Mouse (Mus musculus) heart, postnatal 10 days (tissue): Measurements from ENCODE around the gene Prickle2. TPM values are rescaled to one million over a fixed set of nuclear protein-coding genes. Genes with fewer than 3 reads are reported as not detected.
A peak's percentile ranks its signal among the peaks of the same experiment; 100 is the strongest.

ENCODE experiments used
- DNase-seq, 2 experiments: peaks; one replicate each; pipeline ENCODE4 v3.0.0; 2021
- intact Hi-C: fragments of 180-260 bp; cut with DNase I; formaldehyde crosslinking; loops from one replicate; pipeline ENCODE4 v1.15.1; 2025
- total RNA-seq, 2 experiments: library from RNA; stranded (reverse); gene quantifications; 2 replicates each; pipeline ENCODE4 v1.2.3; 2021

The Prickle2 gene
- total RNA-seq, 2 experiments from 2014 or later, result 8.1 to 12.1 TPM

GRCm38 (mm10) chr6:92467343-92467742 is 238.6 kb downstream of the Prickle2 start:
- no peak for DNase-seq

GRCm38 (mm10) chr6:92465666-92466065 is 240.3 kb downstream of the Prickle2 start:
- DNase-seq, result peak; percentile 24
- intact Hi-C loops, result no loop called here

More at GRCm38 (mm10) chr6:92467343-92467742, 238.6 kb downstream of the Prickle2 start:
- intact Hi-C loops, result no loop called here

- intact Hi-C loops, result no loop called here
Observed at GRCm38 (mm10) chr6:92464781-92465337, 241.1 kb downstream of the Prickle2 start.

GRCm38 (mm10) chr6:92463768-92464167 is 242.2 kb downstream of the Prickle2 start:
- intact Hi-C loops, result no loop called here
- DNase-seq, result peak in 1 of 2 experiments; percentile 19

More at GRCm38 (mm10) chr6:92464781-92465337, 241.1 kb downstream of the Prickle2 start:
- DNase-seq, result peak; percentile 46 to 47

- intact Hi-C loops, result no loop called here
- DNase-seq, result no peak
Observed at GRCm38 (mm10) chr6:92460750-92461149, 245.2 kb downstream of the Prickle2 start.

GRCm38 (mm10) chr6:92458026-92458425 is 247.9 kb downstream of the Prickle2 start:
- intact Hi-C loops, result no loop called here
- DNase-seq, result no peak

- DNase-seq, result no peak
- intact Hi-C loops, result no loop called here
Observed at GRCm38 (mm10) chr6:92451421-92451820, 254.5 kb downstream of the Prickle2 start.

- DNase-seq, result no peak
- intact Hi-C loops, result no loop called here
Observed at GRCm38 (mm10) chr6:92449956-92450355, 256.0 kb downstream of the Prickle2 start.

- DNase-seq, result peak; percentile 77 to 82
- intact Hi-C loops, result no loop called here
Observed at GRCm38 (mm10) chr6:92446662-92447061, 259.3 kb downstream of the Prickle2 start.

GRCm38 (mm10) chr6:92441205-92441604 is 264.8 kb downstream of the Prickle2 start:
- DNase-seq, result peak in 1 of 2 experiments; percentile 32
- intact Hi-C loops, result loop anchor here (2.0 kb wide), 1 partner anchor 154 kb away; no protein-coding TSS in a partner anchor

GRCm38 (mm10) chr6:92440251-92440650 is 265.7 kb downstream of the Prickle2 start:
- DNase-seq, result no peak
- intact Hi-C loops, result loop anchor here (2.0 kb wide), 1 partner anchor 153 kb away; no protein-coding TSS in a partner anchor

GRCm38 (mm10) chr6:92432146-92432545 is 273.8 kb downstream of the Prickle2 start:
- intact Hi-C loops, result no loop called here
- DNase-seq, result no peak

GRCm38 (mm10) chr6:92427406-92428171 is 278.4 kb downstream of the Prickle2 start:
- intact Hi-C loops, result loop anchor here (10.0 kb wide), 1 partner anchor 143 kb away; no protein-coding TSS in a partner anchor
- no peak for DNase-seq

- intact Hi-C loops, result loop anchor here (10.0 kb wide), 1 partner anchor 141 kb away; no protein-coding TSS in a partner anchor
Observed at GRCm38 (mm10) chr6:92425901-92426300, 280.1 kb downstream of the Prickle2 start.

GRCm38 (mm10) chr6:92425476-92425875 is 280.5 kb downstream of the Prickle2 start:
- no peak for DNase-seq
- intact Hi-C loops, result loop anchor here (10.0 kb wide), 1 partner anchor 141 kb away; no protein-coding TSS in a partner anchor

More at GRCm38 (mm10) chr6:92425901-92426300, 280.1 kb downstream of the Prickle2 start:
- DNase-seq, result no peak

- no peak for DNase-seq
- intact Hi-C loops, result loop anchor here (5.0 to 10.0 kb wide), 3 partner anchors 140 to 302 kb away; no protein-coding TSS in a partner anchor
Observed at GRCm38 (mm10) chr6:92424991-92425390, 281.0 kb downstream of the Prickle2 start.

GRCm38 (mm10) chr6:92422286-92422685 is 283.7 kb downstream of the Prickle2 start:
- DNase-seq, result peak in 1 of 2 experiments; percentile 54
- intact Hi-C loops, result loop anchor here (5.0 to 10.0 kb wide), 3 partner anchors 137 to 305 kb away; no protein-coding TSS in a partner anchor

GRCm38 (mm10) chr6:92420106-92420505 is 285.8 kb downstream of the Prickle2 start:
- DNase-seq, result no peak
- intact Hi-C loops, result loop anchor here (5.0 to 10.0 kb wide), 3 partner anchors 135 to 307 kb away; no protein-coding TSS in a partner anchor

GRCm38 (mm10) chr6:92415405-92415755 is 290.6 kb downstream of the Prickle2 start:
- intact Hi-C loops, result no loop called here
- no peak for DNase-seq

GRCm38 (mm10) chr6:92414478-92415404 is 291.2 kb downstream of the Prickle2 start:
- peak; percentile 23 for DNase-seq
- intact Hi-C loops, result loop anchor here (5.0 kb wide), 1 partner anchor 63 kb away; no protein-coding TSS in a partner anchor
